Mouse (Mus musculus) left cerebral cortex, adult 9 months (tissue): ENCODE measurements at regions not wholly inside any gene's neighbourhood (a gene's known extent, or its start where the extent isn't known, plus 50 kb on each side); places are given as distances from the start of the nearest gene placed in this dataset.

ENCODE experiments used
- DNase-seq, 2 experiments: peaks; one replicate each; pipeline ENCODE4 v3.0.0; 2022; ENCODE audit warnings: low spot score in 2 of 2

DNA sequence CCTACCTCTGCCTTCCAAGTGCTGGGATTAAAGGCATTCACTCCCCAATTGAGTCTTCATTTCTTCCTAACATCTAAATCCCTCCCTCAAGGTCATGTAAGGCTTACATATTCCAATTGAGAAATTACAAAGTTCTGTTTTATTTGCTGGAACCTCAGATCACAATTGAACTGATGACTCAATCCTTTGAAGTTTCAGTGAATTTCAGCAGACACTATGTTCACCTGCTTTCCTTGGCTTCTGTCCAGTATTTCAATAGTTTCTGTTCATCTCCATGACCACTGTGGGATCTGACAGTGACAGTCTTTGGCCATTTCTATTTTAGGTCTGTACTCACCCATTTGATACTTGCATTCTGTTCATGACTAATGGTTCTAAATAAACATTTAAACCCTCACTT, 241.9 kb upstream of the Cdh12 start:
- no peak for DNase-seq

DNA sequence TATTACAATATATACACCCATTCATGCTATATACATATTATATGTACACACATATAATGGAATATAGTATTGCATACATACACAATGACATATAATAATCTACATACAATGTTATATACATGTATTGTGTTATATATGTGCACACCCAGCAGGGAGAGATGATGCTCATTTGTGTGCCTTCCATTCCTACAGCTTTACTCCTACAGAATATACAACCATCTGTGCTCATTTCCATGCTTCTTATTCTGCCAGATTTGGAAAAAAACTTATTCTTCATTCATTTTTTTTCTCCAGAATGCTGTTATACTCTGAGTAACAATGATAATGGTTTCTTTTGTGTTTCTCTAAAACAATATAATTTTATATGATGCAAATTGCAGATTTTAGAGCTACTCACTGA, 227.0 kb upstream of the Cdh12 start:
- no peak for DNase-seq

DNA sequence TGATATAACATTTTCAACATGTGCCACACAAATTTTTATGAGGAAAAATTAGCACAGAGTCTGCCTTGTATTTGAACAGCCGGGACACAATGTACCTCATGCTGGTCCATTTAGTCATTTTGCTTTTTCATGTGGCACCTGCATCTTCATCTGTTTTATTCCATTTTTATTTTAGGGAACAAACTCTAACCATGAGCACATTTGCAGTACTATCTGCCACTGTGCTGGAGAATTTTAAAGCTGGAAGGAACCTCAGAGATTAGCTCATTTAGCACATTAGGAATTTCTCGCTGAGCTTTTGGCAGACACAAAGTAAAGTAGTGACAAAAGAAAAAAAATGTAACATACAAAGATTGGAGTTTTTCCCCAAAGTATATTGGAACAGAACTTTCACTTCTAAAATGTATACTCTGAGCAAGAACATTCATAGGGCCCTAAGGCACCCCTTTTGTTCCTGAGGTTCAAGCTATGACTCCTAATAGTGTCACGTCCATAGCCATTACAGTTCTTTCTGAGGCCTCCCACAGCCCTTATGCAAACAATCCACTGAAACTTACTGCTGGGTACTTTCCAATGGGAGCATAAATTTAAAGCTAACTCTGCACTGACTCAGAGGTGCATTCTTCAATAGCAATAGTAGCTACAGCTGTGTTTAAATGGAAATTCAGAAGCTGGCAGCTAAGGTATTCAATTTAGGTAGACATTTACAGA, 225.6 kb upstream of the Cdh12 start:
- peak in 1 of 2 experiments; percentile 32 for DNase-seq

DNA sequence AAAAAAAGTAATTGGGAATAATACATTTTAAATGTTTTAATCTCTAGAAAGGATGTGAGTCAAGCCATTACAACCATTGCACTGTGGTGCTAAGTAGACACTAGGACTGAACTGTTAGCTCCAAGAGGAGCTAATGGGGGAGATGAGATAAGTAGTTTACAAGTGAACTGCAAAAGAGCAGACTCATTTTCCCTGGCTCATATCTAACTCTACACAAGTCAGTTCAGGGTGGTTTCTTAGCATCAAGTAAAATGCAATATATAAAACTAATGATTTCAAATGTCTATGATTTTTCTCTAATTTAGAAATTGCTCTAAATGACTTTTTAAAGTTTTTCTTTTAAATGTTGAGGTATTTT, 225.1 kb upstream of the Cdh12 start:
- no peak for DNase-seq

DNA sequence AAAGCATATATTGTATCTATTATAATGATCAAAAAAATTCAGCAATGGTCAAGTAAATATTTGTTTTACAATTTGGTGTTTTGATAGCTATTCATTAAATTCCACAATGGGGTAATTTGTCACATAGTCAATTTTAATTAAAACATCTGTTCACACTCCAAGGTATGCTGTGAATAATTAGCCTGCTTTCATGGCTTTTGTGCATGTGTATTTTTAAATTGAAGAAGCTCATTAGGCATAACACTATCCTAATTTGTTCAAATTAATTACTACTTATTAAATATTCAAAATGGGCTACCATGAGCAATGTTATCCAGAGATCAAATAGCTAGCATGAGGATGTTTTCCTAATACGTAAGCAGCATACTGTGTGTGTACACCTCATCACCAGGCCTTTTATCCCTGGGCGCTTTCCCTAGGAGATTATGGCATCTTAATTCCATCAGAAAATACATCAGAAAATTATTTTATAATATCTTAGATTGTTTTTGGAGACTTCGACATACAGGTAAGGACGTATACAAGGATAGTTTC, 183.6 kb upstream of the Cdh12 start:
- DNase-seq: no peak

DNA sequence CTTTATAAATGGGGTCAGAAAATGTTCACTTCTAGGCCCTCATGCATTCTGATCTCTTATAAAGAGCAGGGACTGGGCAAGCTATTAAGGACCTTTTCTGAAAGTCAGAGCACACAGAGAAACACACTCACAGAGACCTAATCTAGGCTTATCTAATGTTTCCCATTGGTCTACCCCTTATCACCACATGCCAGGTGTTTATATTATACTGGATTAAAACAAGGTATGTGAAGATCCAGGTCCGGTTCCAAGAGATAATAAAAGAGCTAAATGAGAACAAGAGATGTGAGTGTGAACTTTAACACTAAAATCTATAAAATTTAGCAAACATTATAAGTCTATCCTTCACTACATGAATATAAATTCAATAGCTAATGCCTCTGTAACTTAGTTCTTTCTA, 135.1 kb upstream of the Cdh12 start:
- no peak for DNase-seq

DNA sequence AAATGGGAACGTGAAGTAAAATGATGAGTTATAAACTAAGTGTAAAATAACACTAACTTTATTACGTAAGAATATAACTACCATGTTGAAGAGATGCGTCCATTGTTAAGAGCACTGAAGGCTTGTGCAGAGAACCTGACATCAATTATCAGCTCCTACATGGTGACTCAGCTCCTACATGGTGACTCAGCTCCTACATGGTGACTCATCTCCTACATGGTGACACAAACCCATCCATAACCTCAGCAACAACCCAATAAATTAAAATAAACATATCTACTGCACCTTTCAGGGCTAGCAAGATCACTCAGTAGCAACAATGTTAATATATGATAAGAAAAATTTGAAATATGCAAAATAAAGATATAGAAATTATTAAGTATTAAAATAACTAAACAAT, 125.5 kb upstream of the Cdh12 start:
- no peak for DNase-seq
